Mouse (Mus musculus) stomach, embryonic 14.5 days (tissue): Measurements from ENCODE around the gene Gmds. TPM values are rescaled to one million over a fixed set of nuclear protein-coding genes. Genes with fewer than 3 reads are reported as not detected.

ENCODE experiments used
- ATAC-seq: fragments of 200-750 bp; cut with Nextera tagmentation; 2 replicates; pipeline ENCODE4 v1.8.0; 2017; ENCODE audit warnings: low read depth, moderate TSS enrichment; ENCODE audit not compliant: insufficient number of reproducible peaks, insufficient read depth, low FRiP score
- H3K27ac ChIP-seq: fragments of 300-500 bp; sonication (generic); 2 replicates; pipeline ENCODE4 v1.5.1; 2014; ENCODE audit warnings: mild to moderate bottlenecking, low read length, moderate library complexity, mixed read lengths
- H3K27me3 ChIP-seq: fragments of 300-500 bp; sonication (generic); 2 replicates; pipeline ENCODE4 v1.6.1; 2014; ENCODE audit warnings: low read length, control low read depth, mixed read lengths; ENCODE audit not compliant: control insufficient read depth, insufficient read depth
- H3K36me3 ChIP-seq: fragments of 300-500 bp; sonication (generic); 2 replicates; pipeline ENCODE4 v1.6.1; 2014; ENCODE audit warnings: mild to moderate bottlenecking, control low read depth, low read length, moderate library complexity, mixed read lengths; ENCODE audit not compliant: control insufficient read depth, insufficient read depth
- H3K4me1 ChIP-seq: fragments of 300-500 bp; sonication (generic); 2 replicates; pipeline ENCODE4 v1.6.1; 2014; ENCODE audit warnings: low read length, control low read depth, mixed read lengths; ENCODE audit not compliant: control insufficient read depth, insufficient read depth
- H3K4me2 ChIP-seq: fragments of 300-500 bp; sonication (generic); replicated peaks from 2 replicates; pipeline ENCODE4 v1.6.1; 2014; ENCODE audit warnings: low read depth, low read length, control low read depth
- H3K4me3 ChIP-seq: fragments of 300-500 bp; sonication (generic); 2 replicates; pipeline ENCODE4 v1.5.1; 2014; ENCODE audit warnings: low read depth, low read length, control low read depth
- H3K9ac ChIP-seq: fragments of 300-500 bp; sonication (generic); replicated peaks from 2 replicates; pipeline ENCODE4 v1.6.1; 2014; ENCODE audit warnings: low read depth, mild to moderate bottlenecking, control low read depth, low read length, moderate library complexity, mixed read lengths
- H3K9me3 ChIP-seq: fragments of 300-500 bp; sonication (generic); 2 replicates; pipeline ENCODE4 v1.6.1; 2016; ENCODE audit warnings: low read depth, low read length, control low read depth; ENCODE audit not compliant: control insufficient read depth
- WGBS: fragments of 180-500 bp; shearing (Covaris S2); extraction: QIAGEN DNeasy Blood & Tissue Kit; methylation state at CpG from one replicate; pipeline ENCODE4 v1.1.7; 2014; 5-methylcytosine and 5-hydroxymethylcytosine counted together
- polyA plus RNA-seq: library from polyadenylated mRNA; unstranded; fragments of >200 nt; fragmentation: Nextera tagmentation; extraction: Ambion mirVana; gene quantifications from 2 replicates; pipeline ENCODE4 v1.2.1, GENCODE M21; 2014

Gene Gmds
- polyA plus RNA-seq, 1 experiment from 2014 or later, result 47.8 TPM

DNA sequence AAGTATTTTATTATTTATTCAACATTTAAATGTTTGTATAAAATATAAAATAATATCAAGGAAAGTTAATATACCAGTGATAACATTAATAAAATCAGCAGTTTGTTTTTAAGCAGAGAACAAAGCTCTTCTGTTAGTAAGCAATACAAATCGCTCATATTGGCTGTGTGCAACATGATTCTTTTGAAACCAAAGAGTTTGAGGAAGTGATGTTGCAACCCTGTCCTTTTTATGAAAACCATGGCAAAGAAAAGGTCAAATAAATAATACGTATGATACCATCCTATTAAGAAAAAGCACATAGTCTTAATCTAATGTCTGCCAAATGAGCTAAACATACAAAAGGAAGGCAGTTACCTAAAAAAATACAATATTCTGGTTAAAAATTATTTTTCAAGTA, 126.4 kb downstream of the Gmds start:
- Histone ChIP-seq H3K4me1 (no peaks in the 10 kb centered on the region), H3K9ac (no peak overlapping the region), H3K36me3 (no peaks in the 10 kb centered on the region), H3K4me3 (no peak overlapping the region), H3K27me3 (no peaks in the 10 kb centered on the region), H3K9me3 (no peaks in the 10 kb centered on the region), H3K4me2 (no peak overlapping the region), H3K27ac (no peak overlapping the region)
- 90% methylated on average over 2 of the region's 2 CpGs for WGBS
- no peak for ATAC-seq

DNA sequence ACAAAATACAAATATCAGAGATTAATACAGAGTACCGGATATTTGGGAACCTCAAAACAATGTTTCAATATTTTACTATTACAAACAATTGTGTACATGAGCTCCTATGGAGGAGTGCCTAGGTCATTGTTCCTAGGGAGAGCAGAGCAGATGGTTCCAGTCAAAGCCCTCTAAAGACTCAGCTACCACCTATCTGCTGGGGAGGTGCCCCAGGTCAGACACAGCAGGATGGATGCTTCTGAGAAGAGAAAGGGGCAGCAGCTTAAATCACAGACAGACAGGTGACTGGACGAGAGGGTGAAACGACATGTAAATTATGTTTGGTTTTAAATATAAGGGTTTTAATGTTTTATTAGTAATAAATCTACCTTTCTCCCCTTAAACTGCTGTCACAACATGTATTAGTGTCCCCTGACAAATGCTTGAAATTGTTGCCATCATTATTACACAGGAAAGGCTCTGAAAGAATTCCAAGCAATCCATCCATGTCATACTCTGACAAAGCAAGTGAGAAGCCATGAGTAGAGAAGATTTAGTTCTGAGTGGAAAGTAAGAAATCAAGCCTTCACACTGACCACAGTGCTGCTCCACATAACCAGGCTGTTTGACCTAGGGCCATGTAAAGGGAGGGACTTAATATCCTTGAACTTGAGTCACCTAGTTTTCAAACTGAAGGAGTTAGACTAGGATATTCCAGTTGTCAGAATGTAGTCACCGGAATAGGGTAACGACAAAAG, 131.2 kb downstream of the Gmds start:
- ATAC-seq, result no peak
- Histone ChIP-seq H3K36me3 (no peaks in the 10 kb centered on the region), H3K4me3 (no peak overlapping the region), H3K9ac (no peak overlapping the region), H3K4me1 (no peaks in the 10 kb centered on the region), H3K4me2 (no peak overlapping the region), H3K27ac (no peak overlapping the region), H3K27me3 (no peaks in the 10 kb centered on the region), H3K9me3 (no peaks in the 10 kb centered on the region)
- 63% methylated on average over 5 of the region's 5 CpGs for WGBS

- H3K9me3 ChIP-seq, result no peaks in the 10 kb centered on the region
- no peaks in the 10 kb centered on the region for H3K36me3 ChIP-seq
- H3K4me1 ChIP-seq, result no peaks in the 10 kb centered on the region
- ATAC-seq, result peak; percentile 87
- H3K4me2 ChIP-seq, result no peak overlapping the region
- no peak overlapping the region for H3K27ac ChIP-seq
- WGBS, result 12% methylated on average over 3 of the region's 3 CpGs
- H3K4me3 ChIP-seq, result no peak overlapping the region
- no peak overlapping the region for H3K9ac ChIP-seq
- H3K27me3 ChIP-seq, result no peaks in the 10 kb centered on the region
These were observed 158.6 kb downstream of the Gmds start for GRCm38 (mm10) chr13:32179906-32180305.

DNA sequence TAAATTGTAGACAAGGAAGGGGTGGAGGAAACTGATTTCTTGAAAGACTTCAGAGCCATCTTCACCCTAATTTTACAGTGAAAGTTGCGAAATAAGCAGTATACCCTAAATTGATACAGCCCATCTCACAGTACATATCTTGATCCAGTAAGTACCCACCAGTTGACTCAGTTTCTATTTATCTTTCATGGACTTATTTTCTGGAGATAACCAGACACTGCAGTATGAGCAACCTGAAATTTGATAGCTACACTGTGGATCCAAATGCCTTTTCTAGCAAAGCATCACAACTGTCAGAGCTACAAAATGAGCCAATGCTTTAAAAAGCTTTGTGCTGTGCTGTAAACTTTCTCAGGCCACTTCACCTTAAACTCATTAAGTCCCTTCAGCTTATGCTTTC, 159.9 kb downstream of the Gmds start:
- no peak overlapping the region for H3K9ac ChIP-seq
- ATAC-seq, result no peak

GRCm38 (mm10) chr13:32177852-32178453, 160.6 kb downstream of the Gmds start:
- Histone ChIP-seq H3K4me2 (no peak overlapping the region), H3K27me3 (no peaks in the 10 kb centered on the region), H3K9ac (no peak overlapping the region), H3K4me3 (no peak overlapping the region), H3K36me3 (no peaks in the 10 kb centered on the region), H3K27ac (no peak overlapping the region), H3K9me3 (no peaks in the 10 kb centered on the region), H3K4me1 (no peaks in the 10 kb centered on the region)
- WGBS, result 67% methylated on average over 2 of the region's 2 CpGs
- ATAC-seq, result no peak

More for the DNA sequence above, 159.9 kb downstream of the Gmds start:
- Histone ChIP-seq H3K36me3 (no peaks in the 10 kb centered on the region), H3K27me3 (no peaks in the 10 kb centered on the region), H3K9me3 (no peaks in the 10 kb centered on the region), H3K4me3 (no peak overlapping the region), H3K4me1 (no peaks in the 10 kb centered on the region), H3K27ac (no peak overlapping the region), H3K4me2 (no peak overlapping the region)
- WGBS, result 89% methylated on average over 1 of the region's 1 CpGs

- Histone ChIP-seq H3K4me2 (no peak overlapping the region), H3K9ac (no peak overlapping the region), H3K4me1 (no peaks in the 10 kb centered on the region), H3K27me3 (no peaks in the 10 kb centered on the region), H3K9me3 (no peaks in the 10 kb centered on the region), H3K4me3 (no peak overlapping the region), H3K36me3 (no peaks in the 10 kb centered on the region), H3K27ac (no peak overlapping the region)
- no peak for ATAC-seq
- 68% methylated on average over 2 of the region's 2 CpGs for WGBS
These were observed 163.5 kb downstream of the Gmds start for GRCm38 (mm10) chr13:32175028-32175427.

DNA sequence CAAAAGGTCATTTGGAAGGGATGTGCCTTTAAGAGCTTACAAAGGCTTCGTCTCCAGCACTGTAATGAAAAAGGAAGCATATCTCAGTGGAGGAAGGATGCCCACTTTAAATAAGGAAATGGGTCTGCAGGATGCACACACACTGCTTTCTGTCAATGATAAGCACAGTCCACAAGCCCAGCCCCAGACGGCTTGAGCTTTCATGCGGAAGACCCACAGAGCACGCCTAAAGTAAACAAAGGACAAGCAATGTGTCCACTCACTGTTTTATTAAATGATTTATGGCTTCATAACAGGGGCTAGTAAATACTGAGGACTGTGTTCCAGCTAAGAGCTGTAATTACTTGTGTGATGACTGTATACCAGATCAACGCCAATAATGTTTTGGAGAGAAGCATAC, 169.4 kb downstream of the Gmds start:
- H3K4me2 ChIP-seq, result no peak overlapping the region
- no peaks in the 10 kb centered on the region for H3K27me3 ChIP-seq
- peak; percentile 28; the same call in 1 of the 2 replicates for ATAC-seq
- H3K4me1 ChIP-seq, result no peaks in the 10 kb centered on the region
- H3K27ac ChIP-seq, result no peak overlapping the region
- no peaks in the 10 kb centered on the region for H3K36me3 ChIP-seq
- no peak overlapping the region for H3K4me3 ChIP-seq
- H3K9ac ChIP-seq, result no peak overlapping the region
- H3K9me3 ChIP-seq, result no peaks in the 10 kb centered on the region
- WGBS, result 11% methylated on average over 5 of the region's 5 CpGs

- no peak overlapping the region for H3K4me3 ChIP-seq
- H3K9ac ChIP-seq, result no peak overlapping the region
- 85% methylated on average over 6 of the region's 6 CpGs for WGBS
- no peak overlapping the region for H3K27ac ChIP-seq
- H3K27me3 ChIP-seq, result no peaks in the 10 kb centered on the region
- no peak for ATAC-seq
- no peaks in the 10 kb centered on the region for H3K36me3 ChIP-seq
- no peak overlapping the region for H3K4me2 ChIP-seq
- no peaks in the 10 kb centered on the region for H3K4me1 ChIP-seq
- H3K9me3 ChIP-seq, result no peaks in the 10 kb centered on the region
These were observed 170.7 kb downstream of the Gmds start for GRCm38 (mm10) chr13:32167806-32168205.
